Mouse (Mus musculus): ENCODE data around the gene Atp6v1g2. TPM values are rescaled to one million over a fixed set of nuclear protein-coding genes. Genes with fewer than 3 reads are reported as not detected.

The Atp6v1g2 gene
- polyA plus RNA-seq, 1 experiment: 11.2 TPM

- Histone ChIP-seq H3K4me3 (ENCODE audit: insufficient read depth, low read length) (peak within 1 kb of the TSS; percentile 72), H3K4me1 (ENCODE audit: control insufficient read depth, insufficient read depth, low read length) (peaks cover 52% of the 10 kb centered on the region), H3K27ac (ENCODE audit: insufficient read depth, low read depth, low read length) (no peak within 1 kb of the TSS; the same call in 1 of the 2 replicates)
- TF ChIP-seq POLR2A (IDR thresholded peaks at IDR 0.05; ENCODE audit: borderline replicate concordance, low read depth, low read length): no peak
- TF ChIP-seq CTCF (IDR thresholded peaks at IDR 0.05; ENCODE audit: low read depth, low read length): no peak
These were observed 39.3 kb upstream of the Atp6v1g2 start, which contains the start of gene Ltb for GRCm38 (mm10) chr17:35193881-35194843. Gene Ltb (plus strand): TSS chr17:35194439.

- TF ChIP-seq POLR2A (IDR thresholded peaks at IDR 0.05; ENCODE audit: borderline replicate concordance, low read depth, low read length) (no peak), CTCF (IDR thresholded peaks at IDR 0.05; ENCODE audit: low read depth, low read length) (no peak)
- Histone ChIP-seq H3K27ac (ENCODE audit: insufficient read depth, low read depth, low read length) (no peak overlapping the region), H3K4me1 (ENCODE audit: control insufficient read depth, insufficient read depth, low read length) (peaks cover 45% of the 10 kb centered on the region), H3K4me3 (ENCODE audit: insufficient read depth, low read length) (peak overlapping the region; percentile 72)
These were observed 38.4 kb upstream of the Atp6v1g2 start for GRCm38 (mm10) chr17:35194844-35195630.

GRCm38 (mm10) chr17:35195631-35196320 lies 37.7 kb upstream of the Atp6v1g2 start:
- H3K27ac ChIP-seq (ENCODE audit: insufficient read depth, low read depth, low read length): no peak overlapping the region
- TF ChIP-seq POLR2A (IDR thresholded peaks at IDR 0.05; ENCODE audit: borderline replicate concordance, low read depth, low read length): no peak
- peak; percentile 81 for TF ChIP-seq CTCF (IDR thresholded peaks at IDR 0.05; ENCODE audit: low read depth, low read length)
- H3K4me1 ChIP-seq (ENCODE audit: control insufficient read depth, insufficient read depth, low read length): peaks cover 38% of the 10 kb centered on the region
- H3K4me3 ChIP-seq (ENCODE audit: insufficient read depth, low read length): peak overlapping the region; percentile 72

- Histone ChIP-seq H3K4me3 (ENCODE audit: insufficient read depth, low read length) (peak overlapping the region; percentile 72), H3K4me1 (ENCODE audit: control insufficient read depth, insufficient read depth, low read length) (peaks cover 37% of the 10 kb centered on the region), H3K27ac (ENCODE audit: insufficient read depth, low read depth, low read length) (no peak overlapping the region)
- TF ChIP-seq CTCF (IDR thresholded peaks at IDR 0.05; ENCODE audit: low read depth, low read length) (no peak), POLR2A (IDR thresholded peaks at IDR 0.05; ENCODE audit: borderline replicate concordance, low read depth, low read length) (no peak)
These were observed 37.2 kb upstream of the Atp6v1g2 start for GRCm38 (mm10) chr17:35196321-35196641.

- no peak overlapping the region for H3K4me3 ChIP-seq (ENCODE audit: insufficient read depth, low read length)
- TF ChIP-seq CTCF (IDR thresholded peaks at IDR 0.05; ENCODE audit: low read depth, low read length) (no peak), POLR2A (IDR thresholded peaks at IDR 0.05; ENCODE audit: borderline replicate concordance, low read depth, low read length) (no peak)
- H3K4me1 ChIP-seq (ENCODE audit: control insufficient read depth, insufficient read depth, low read length): peaks cover 32% of the 10 kb centered on the region
- H3K27ac ChIP-seq (ENCODE audit: insufficient read depth, low read depth, low read length): no peak overlapping the region
These were observed 36.3 kb upstream of the Atp6v1g2 start for GRCm38 (mm10) chr17:35197126-35197525.

GRCm38 (mm10) chr17:35198029-35198428 lies 35.4 kb upstream of the Atp6v1g2 start:
- H3K27ac ChIP-seq (ENCODE audit: insufficient read depth, low read depth, low read length): no peak overlapping the region
- H3K4me3 ChIP-seq (ENCODE audit: insufficient read depth, low read length): no peak overlapping the region
- H3K4me1 ChIP-seq (ENCODE audit: control insufficient read depth, insufficient read depth, low read length): peaks cover 34% of the 10 kb centered on the region
- no peak for TF ChIP-seq POLR2A (IDR thresholded peaks at IDR 0.05; ENCODE audit: borderline replicate concordance, low read depth, low read length)
- TF ChIP-seq CTCF (IDR thresholded peaks at IDR 0.05; ENCODE audit: low read depth, low read length): no peak

GRCm38 (mm10) chr17:35198946-35199345 lies 34.5 kb upstream of the Atp6v1g2 start:
- peaks cover 29% of the 10 kb centered on the region for H3K4me1 ChIP-seq (ENCODE audit: control insufficient read depth, insufficient read depth, low read length)
- no peak overlapping the region; the same call in 1 of the 2 replicates for H3K4me3 ChIP-seq (ENCODE audit: insufficient read depth, low read length)
- no peak overlapping the region for H3K27ac ChIP-seq (ENCODE audit: insufficient read depth, low read depth, low read length)
- TF ChIP-seq POLR2A (IDR thresholded peaks at IDR 0.05; ENCODE audit: borderline replicate concordance, low read depth, low read length): no peak

GRCm38 (mm10) chr17:35200398-35200797 lies 33.1 kb upstream of the Atp6v1g2 start:
- Histone ChIP-seq H3K27ac (ENCODE audit: insufficient read depth, low read depth, low read length) (peak overlapping the region; percentile 80), H3K4me1 (ENCODE audit: control insufficient read depth, insufficient read depth, low read length) (peaks cover 20% of the 10 kb centered on the region), H3K4me3 (ENCODE audit: insufficient read depth, low read length) (peak overlapping the region; percentile 81)
- TF ChIP-seq CTCF (IDR thresholded peaks at IDR 0.05; ENCODE audit: low read depth, low read length) (no peak), POLR2A (IDR thresholded peaks at IDR 0.05; ENCODE audit: borderline replicate concordance, low read depth, low read length) (no peak)

GRCm38 (mm10) chr17:35201128-35201527 lies 32.3 kb upstream of the Atp6v1g2 start:
- peaks cover 19% of the 10 kb centered on the region for H3K4me1 ChIP-seq (ENCODE audit: control insufficient read depth, insufficient read depth, low read length)
- no peak for TF ChIP-seq POLR2A (IDR thresholded peaks at IDR 0.05; ENCODE audit: borderline replicate concordance, low read depth, low read length)
- TF ChIP-seq CTCF (IDR thresholded peaks at IDR 0.05; ENCODE audit: low read depth, low read length): no peak
- H3K27ac ChIP-seq (ENCODE audit: insufficient read depth, low read depth, low read length): peak overlapping the region; percentile 80
- peak overlapping the region; percentile 81 for H3K4me3 ChIP-seq (ENCODE audit: insufficient read depth, low read length)

All from bone marrow macrophage, adult 2 months (primary cell).